Mouse (Mus musculus) spleen, postnatal 14 days (tissue): ENCODE results near the gene Polr2f.

Experiments
- DNase-seq, 2 experiments: peaks; one replicate each; pipeline ENCODE4 v3.0.0; 2021 to 2022; ENCODE audit warnings: low spot score in 2 of 2

The Polr2f gene

GRCm38 (mm10) chr15:79140866-79141565 is at the start of gene Polr2f, which contains the start of gene 1700088E04Rik:
Gene Polr2f (plus strand): TSS chr15:79141009.
Gene 1700088E04Rik (minus strand): TSS chr15:79141253.
- peak; percentile 87 to 92 for DNase-seq

- DNase-seq: no peak
Observed at GRCm38 (mm10) chr15:79092284-79092683, 48.5 kb upstream of the Polr2f start.

GRCm38 (mm10) chr15:79093083-79093839 is 47.5 kb upstream of the Polr2f start:
- no peak for DNase-seq

GRCm38 (mm10) chr15:79095483-79095882 is 45.3 kb upstream of the Polr2f start:
- no peak for DNase-seq

GRCm38 (mm10) chr15:79096556-79096955 is 44.3 kb upstream of the Polr2f start:
- no peak for DNase-seq

DNA sequence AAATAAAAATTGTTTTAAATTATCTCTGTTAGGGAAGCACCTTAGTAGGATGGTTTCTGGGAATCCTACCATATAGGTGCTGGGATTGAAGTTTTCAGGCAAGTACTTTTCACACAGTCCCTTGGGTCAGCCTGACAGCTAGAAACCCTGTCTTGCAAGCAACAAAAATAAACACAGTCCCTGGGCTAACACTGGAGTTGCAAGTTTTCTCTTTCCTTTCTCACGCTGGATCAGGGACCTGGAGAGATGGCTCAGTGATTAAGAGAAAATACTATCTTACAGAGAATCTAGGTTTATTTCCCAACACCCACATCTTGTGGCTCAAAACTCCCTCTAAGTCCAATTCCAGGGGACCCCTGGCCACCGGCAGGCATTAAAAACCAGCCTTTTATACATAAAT is 43.7 kb upstream of the Polr2f start:
- DNase-seq: no peak

DNA sequence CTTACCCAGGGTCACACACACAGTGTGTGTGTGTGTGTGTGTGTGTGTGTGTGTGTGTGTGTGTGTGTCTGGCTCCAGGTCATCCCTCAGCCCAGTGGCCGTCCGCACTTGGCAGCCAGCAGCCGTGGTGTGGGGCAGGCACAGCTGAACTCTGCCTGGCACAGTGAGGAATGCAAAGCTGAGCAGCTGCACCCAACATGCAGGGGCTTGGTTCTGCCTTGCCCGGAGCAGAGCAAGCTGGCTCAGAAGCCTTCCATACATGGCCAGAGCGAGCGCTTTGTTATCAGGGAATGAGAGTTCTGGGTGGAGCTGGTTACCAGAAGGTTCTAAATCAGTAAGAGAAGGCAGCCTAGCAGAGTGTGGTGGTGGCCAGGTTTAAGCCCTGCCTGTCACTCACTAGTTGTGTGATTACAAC is 43.2 kb upstream of the Polr2f start:
- DNase-seq: no peak

- no peak for DNase-seq
Observed at GRCm38 (mm10) chr15:79098220-79098619, 42.6 kb upstream of the Polr2f start.

DNA sequence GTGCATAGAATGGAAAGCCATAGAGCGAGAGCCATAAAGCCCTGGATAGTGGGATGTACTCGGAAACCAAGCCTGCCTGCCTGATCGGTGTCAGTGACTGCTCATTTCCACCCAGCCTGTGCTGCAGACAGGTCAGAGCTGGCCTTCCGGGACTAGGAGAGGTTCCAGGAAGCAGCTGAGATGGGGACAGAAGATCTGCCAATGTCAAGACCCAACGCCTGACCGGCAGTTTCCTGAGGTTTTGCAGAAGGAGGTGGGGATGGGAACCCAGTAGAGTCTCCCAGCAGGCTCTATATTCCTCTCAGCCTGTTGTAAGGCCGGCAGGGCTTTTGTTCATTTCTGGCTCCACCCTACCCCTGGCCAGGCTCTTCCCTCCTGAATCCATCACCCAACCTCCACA is 41.9 kb upstream of the Polr2f start:
- no peak for DNase-seq

DNA sequence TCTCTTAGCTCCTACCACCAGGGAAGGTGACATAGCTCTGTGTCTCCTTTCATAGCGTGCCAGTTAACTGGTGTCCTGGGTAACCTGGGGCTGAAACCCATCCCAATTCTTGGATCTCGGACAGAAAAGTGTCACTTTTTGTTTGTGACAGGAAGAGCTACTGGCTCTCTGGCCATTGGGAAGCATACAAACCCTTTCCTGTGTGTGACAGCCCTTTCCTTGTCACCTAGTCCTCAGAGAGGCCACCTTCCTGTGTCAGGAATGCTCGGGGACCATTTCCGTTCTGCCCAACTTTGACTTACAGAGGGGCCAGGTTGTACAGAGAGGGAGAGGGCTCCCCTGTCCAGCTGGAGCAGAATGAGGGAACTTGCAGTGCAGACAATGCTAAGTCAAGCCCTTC is 41.4 kb upstream of the Polr2f start:
- DNase-seq: no peak

DNA sequence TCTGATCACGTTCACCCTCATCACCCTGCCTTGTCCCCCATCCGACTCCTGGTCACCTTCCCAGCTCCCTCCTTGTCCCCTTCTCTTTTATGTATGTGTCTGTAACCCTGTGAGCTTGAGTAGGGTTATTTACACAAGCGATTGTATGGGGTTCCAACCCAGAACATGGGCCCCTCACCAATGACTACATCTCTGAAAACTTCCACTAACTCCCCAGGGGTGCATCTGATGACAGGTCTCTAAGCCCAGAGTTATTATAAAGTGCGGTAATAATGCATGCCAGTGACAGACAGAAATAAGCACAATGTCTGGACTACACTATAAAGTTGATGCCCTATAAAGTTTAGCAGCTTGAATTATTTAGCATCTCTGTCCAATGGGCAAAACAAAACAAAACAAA is 40.4 kb upstream of the Polr2f start:
- no peak for DNase-seq

- no peak for DNase-seq
Observed at GRCm38 (mm10) chr15:79101531-79101930, 39.3 kb upstream of the Polr2f start.

GRCm38 (mm10) chr15:79103264-79103663 is 37.5 kb upstream of the Polr2f start:
- DNase-seq: no peak

GRCm38 (mm10) chr15:79105804-79106203 is 35.0 kb upstream of the Polr2f start:
- no peak for DNase-seq

GRCm38 (mm10) chr15:79107966-79108365 is 32.8 kb upstream of the Polr2f start:
- no peak for DNase-seq

GRCm38 (mm10) chr15:79108421-79109320 is 32.1 kb upstream of the Polr2f start, which contains the start of gene Micall1:
Gene Micall1 (plus strand): TSS chr15:79108898.
- peak; percentile 43 to 64 for DNase-seq

DNA sequence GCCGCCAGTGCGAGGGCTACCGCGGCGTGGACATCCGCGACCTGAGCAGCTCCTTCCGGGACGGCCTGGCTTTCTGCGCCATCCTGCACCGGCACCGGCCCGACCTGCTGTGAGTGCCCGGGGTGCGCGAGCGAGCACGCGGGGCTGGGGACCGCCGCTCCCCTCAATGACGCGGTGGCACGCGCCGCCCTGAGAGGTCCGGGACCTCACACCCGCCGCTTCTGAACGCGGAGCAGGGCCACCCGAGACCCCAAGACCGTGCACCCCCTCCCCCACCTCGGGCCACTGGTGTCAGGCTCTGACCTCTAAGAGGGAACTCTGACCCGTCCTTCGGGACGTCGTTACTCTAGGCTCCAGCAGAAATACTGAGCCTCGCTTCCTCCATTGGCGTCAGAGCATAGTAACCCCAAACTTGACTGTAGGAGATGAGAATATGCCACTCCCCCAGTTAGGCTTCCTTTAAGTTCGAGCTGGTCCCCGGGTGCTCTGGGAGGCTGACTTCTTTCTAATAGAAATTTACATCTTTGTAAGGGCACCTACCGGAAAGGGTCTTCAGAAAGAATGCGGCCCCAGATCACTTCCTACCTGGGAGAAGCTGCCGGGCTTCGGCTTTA is 31.4 kb upstream of the Polr2f start:
- DNase-seq: no peak

- no peak for DNase-seq
Observed at GRCm38 (mm10) chr15:79110031-79110430, 30.8 kb upstream of the Polr2f start.

DNA sequence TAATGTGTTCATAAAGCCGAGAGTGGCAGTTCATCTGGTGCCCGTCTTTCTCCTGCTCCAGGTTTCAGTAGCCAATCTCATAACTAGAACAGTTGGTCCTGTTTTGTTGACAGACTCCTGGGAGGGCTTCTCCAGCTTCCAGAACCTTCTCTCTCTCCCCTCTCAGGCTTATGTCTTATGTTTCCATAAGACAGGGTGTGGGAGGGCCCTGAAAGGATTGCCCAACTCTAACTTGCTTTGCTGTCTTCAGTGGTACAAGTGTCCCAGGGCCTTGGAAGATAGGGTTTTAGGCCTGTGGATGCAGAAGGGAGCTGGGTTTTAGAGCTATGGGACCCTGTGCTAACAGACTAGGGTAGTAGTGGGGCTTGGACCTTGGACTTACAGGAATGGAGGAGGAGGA is 30.3 kb upstream of the Polr2f start:
- no peak for DNase-seq

- DNase-seq: no peak
Observed at GRCm38 (mm10) chr15:79111774-79112173, 29.0 kb upstream of the Polr2f start.

DNA sequence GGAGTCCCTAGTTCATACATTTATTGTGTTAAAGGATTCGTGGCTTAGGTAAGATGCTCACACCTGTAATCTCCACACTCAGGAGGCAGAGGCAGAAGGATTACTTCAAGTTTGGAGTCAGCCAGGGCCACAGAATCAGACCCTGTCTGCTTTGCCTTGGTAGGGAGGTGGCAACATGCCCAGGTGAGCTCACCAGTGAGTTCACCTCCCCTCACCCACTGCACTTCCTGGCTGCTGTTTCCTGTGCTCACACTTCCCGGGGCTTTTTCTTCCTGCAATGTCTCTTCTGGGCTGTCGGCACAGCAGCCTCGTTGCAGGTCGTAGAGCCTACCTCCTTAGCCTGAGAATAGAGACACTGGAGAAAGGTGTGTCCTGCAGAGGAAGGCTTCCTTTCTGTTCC is 25.5 kb upstream of the Polr2f start:
- DNase-seq: no peak

DNA sequence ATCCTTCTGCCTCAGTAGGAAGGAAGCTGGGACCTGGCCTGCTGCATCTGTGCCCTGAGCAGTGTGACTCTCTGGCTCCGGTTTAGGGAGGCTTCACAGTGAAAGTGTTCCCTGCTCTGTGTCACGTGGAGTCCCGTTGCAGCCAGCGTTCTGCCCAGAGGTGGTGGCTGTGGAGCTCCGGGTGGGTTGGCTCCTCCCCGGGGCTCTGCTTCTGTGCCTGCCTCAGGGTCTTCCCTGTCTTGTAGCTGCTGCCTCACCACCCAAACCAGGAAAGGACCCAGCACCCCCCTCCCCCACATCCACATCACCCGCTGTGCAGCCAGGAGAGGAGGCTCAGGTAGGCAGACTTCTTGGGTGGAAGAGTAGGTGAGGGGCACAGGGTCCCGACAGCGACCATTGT is 21.3 kb upstream of the Polr2f start:
- no peak for DNase-seq
